Mouse (Mus musculus) liver (tissue): ENCODE data around the gene Elf3.

Experiments used
- DNase-seq: peaks from one replicate; pipeline ENCODE4 v3.0.0-alpha.2; 2020; ENCODE audit warnings: mixed read lengths

Gene Elf3

DNA sequence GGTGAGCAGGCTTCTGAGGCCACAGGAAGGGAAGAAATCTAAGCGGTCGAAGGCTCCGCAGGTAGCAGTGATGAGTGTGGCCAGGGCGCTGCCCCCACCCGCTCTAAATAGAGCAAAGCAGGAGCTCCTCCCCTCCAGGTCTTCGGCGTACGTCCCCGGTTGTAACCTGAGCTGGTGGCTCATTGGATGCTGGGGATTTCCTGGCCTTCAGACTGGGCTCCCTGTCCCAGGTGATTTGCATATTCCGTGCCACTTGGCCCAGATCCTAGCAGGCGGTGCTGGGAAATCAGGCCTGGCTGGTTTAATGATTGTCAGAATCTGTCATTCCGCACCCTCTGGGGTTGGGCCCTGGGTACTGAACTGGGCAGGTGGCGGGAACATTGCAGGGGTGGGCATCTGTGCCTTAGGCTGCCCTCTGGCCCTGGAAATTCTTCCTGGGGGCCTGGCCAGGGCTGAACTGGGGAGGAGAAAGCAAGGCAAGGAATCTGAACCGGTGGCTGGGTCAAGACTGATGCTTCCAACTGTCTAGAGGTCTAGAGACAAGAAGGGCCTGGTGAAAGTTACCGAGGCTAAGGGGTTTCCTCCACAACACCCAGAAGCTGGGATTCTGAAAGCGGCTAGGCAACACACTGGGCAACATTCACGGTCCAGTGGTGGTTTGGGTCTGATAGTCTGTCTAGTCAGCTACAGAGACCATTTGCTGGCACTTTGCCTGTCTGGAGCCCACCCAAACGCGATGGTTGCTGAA, at the start of gene Elf3:
TSS of gene Elf3 (minus strand) at position 189 of the 748 bp plus-strand sequence.
- DNase-seq = peak; percentile 68

DNA sequence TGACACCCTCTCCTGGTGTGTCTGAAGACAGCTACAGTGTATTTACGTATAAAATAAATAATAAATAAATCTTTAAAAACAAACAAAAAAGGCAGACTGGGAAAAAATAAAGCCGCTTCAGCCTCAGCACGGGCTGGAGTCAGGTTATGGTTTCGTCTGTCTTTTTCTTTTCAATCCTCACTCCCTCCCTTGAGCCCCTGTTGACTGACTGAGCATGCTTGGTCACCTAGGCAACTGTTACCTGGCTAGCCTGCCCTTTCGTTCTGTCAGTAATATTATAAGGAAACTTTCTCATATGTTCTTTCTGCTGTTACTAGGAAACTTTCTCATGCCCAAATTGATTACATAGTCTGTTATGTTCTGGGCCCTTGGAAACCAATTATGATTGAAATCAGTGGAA, 32.5 kb upstream of the Elf3 start:
- no peak for DNase-seq

DNA sequence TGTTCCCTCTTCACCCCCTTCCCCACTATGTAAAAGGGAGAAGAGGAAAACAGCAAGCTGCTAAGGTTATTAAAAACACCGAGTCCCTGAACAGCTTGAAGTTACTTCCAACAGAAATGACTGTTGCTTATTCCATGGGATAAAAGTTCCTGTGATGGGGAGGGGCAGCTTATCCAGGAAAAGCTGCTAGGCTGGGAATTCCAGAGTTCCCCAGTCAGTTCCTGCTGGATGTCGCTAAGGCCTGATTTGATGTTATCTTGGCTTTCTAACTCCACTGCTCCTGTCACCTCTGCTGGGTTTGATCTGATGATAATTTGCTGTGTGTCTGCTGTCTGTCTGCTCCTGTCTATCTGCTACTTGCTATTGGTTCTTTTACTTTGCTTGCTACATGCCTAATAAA, 27.9 kb upstream of the Elf3 start:
- DNase-seq = no peak

DNA sequence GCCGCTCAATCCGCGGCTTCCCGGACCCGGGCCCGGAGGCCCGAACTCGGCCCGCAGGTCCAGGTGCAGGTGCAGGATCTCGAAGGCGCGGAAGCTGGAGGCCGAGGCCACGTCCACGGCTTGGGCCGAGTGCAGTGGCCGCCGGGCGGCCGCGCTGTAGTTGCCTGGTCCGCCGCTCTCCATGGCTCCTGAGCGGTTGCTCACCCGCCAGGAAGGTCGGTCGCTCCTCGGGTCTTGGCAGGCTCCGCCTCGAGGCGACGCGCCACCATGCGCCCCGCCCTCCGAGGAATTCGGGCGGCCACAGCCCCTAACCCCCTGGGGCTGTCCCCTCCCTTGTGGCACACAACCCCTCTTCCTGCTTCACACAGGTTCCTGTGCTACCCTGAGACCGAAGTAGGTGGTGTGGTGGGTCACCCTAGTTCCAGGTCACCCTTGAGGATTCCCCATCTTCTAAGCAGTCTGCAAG, 25.5 kb upstream of the Elf3 start, which contains the start of gene Rnpep:
TSS of gene Rnpep (minus strand) at position 259 of the 466 bp plus-strand sequence.
- DNase-seq = peak; percentile 67

DNA sequence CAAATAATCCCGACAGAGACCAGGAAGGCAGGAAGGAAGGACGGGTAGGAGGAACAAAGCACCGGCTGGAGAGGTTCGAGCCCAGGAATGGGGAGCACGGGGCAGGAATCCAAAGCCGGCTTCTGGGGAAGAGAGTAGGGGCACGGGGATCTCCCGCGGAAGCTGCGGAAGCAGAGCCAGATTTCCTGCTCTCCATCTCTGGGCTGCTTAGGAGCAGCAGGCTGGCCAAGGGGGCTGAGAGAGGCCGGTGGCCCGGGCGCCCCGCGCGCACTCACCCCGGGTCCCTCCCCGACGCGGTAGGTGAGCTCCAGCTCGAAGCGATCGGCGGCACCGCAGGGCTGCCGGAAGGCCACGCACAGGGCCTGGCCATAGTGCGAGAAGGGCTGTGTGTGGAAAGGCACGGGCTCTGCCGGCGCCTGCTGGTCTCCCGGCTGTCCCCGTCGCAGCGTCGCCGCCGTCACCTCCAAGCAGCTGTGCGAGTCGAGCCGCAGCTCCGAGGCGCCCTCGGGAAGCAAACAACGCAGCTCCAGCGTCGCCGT, 25.0 kb upstream of the Elf3 start:
- peak; percentile 43 for DNase-seq

DNA sequence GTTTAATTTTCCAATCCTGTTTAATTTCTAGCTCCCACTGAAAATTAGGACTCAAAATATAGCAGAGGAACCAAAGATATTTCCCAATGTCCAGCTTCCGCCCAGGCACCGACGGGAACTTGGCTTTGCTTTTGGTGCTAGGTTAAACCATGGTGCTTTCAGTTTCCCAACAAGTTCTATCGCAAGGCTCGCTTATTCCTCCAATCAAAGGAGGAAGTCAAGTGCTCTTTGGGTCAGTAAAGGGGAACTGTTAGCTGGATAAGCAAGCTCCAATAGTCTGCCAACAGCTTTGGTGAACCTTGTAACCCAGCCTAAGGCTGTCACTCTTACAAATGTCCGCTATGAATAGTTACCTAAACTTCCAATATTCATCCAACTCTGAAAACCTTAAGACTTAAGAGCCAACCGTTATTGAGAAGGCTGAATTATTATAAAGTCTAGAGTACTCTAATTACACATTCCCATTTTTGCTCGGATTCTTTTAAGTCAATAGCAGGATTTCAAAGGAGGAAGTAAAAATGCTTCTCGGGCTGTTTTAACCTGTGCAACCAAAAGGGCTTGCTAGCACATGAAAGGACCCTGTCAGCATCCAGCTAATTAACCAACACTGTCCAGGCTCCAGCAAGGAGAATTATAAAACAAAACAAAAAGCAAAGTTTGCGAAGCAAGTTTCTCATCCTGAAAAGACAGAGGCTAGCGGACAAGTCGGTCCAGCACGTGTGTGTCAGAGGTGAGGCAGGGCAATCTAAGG, 24.3 kb upstream of the Elf3 start:
- no peak for DNase-seq

DNA sequence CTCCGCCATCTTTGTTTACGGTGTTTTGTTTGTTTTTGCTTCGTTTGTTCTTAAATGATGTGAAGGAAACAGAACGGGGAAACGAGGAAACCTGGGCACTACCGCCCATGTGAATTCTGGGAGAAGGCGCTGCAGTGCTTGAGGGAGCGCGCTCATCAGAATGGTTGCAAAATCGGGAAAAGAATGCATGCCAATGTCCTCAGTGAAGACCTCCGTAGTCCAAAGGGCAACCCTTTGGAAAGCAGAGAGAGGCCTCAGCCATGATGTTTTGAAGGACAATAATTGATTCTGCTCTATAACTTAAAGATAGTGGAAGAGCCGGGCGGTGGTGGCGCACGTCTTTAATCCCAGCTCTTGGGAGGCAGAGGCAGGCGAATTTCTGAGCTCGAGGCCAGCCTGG, 23.5 kb upstream of the Elf3 start:
- no peak for DNase-seq

DNA sequence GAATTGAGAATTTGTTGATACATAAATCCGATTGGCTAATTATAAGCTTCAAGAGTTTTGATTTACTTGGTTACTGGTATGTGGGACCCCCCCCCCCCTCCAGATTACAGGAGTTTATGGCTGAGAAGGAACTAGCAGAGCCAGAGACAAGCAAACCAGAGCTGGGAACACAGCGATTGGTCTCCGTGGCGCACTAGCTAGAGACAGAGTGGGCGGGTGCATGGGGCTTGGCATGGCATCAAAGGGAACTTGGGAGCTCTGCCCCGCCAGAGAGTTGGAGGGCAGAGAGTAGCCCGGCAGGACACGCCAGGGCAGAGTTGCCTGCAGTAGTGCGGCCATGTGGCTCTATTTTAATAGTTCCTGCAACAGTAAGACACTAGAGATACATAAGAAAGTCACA, 22.3 kb upstream of the Elf3 start:
- DNase-seq = no peak

DNA sequence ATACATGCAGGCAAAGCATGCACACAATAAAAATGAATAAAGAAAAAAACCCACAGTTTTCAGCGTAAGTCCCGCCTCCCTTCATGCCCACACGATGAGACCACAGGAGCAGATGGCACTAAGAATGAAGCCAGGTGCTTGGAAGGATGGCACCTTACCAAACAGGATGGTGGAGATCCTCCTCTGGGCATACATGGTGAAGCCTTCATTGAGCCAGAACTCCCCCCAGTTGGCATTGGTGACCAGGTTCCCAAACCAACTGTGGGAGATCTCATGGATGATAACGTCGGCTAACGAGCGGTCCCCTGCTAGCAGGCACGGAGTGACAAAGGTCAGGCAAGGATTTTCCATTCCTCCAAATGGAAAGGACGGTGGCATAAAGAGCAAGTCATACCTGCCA, 13.0 kb upstream of the Elf3 start:
- DNase-seq = no peak

DNA sequence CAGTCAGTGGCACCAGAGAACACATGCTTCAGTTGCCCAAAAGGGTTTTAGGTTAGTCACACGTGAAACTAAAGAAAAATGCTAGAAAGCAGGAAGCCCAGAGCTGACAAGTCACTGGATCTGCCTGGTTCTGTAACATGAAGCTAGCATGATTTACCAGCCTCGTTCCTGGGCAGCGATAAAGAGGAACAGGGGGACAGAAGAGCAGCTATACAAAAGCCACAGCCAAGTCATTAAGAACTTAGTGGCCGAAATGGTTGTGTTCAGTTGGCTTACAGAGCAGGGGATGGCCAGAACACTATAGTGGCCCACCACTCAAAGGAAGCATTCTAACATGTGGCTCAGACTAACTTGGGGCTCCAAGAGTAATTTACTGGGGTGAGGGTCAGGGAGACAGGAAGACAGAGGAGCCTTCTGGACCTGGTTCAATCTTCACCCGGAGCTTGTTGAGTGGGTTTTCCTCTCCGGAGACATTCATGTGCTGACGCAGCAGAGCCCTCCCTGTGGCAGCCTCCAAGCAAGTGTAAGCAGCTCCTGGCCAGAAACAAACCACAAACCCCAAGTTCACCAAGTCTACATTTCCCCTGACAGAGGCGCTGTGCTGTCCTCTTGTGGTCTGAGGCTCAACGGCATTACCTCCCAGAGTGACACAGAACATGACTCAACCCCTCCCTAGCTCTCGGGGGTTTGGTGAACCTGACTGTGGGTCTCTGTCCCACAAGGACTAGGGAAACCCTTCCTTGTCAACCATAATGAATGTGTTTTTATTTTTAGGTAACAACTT, 9.5 kb upstream of the Elf3 start:
- peak; percentile 31 for DNase-seq

DNA sequence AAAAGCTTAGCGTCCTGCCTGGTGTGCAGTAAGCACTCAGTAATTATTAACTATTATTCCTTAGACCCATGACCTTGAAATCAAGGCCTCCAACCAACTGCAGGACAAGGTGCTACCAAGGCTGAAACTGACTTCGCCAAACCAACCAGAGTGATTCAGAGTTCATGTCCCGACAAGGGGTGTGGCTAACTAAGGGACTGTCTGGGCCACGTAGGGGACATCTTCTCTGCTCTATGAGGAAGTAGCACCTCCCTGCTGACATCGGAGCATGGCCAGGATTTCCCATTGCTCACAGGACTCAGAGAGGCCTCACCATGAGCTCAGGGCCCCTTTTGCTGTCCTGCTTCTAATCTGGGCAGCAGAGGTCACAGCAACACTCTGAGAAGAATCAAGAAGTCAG, 7.5 kb upstream of the Elf3 start:
- DNase-seq = no peak

DNA sequence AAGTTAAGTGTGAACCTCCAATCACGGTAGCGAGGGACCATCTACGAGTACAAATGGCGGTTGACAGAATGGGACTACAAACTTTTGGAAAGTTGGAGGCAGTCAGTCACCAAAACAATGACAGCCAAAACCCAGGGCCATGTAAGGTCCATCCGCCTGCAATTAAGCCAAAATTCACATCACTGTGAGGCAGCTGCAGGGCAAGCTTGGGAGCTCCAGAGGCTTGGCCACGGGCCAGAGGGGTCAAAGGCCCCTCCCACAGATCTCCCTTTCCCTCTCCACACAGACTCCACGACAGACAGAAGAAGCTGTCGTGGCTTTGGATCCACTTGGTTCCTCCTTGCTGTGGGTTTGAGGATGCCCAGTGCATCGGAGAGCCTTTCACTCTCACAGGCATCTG, 4.9 kb upstream of the Elf3 start:
- DNase-seq = no peak

DNA sequence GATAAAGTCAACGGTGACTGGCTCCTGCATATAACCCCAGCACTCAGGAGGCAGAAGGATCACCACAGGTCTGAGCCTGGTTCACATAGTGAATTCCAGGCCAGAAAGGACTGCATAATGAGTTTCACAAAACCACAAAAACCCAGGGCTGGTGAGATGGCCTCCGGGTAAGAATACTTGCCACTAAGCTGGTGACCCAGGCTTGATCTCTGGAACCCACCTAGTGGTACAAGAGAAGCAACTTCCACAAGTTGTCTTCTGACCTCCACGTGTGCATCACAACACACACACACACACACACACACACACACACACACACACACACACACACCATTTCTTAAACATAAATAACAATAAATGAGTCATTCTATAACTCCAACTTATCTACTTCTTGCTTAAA, 4.0 kb upstream of the Elf3 start:
- DNase-seq = no peak

DNA sequence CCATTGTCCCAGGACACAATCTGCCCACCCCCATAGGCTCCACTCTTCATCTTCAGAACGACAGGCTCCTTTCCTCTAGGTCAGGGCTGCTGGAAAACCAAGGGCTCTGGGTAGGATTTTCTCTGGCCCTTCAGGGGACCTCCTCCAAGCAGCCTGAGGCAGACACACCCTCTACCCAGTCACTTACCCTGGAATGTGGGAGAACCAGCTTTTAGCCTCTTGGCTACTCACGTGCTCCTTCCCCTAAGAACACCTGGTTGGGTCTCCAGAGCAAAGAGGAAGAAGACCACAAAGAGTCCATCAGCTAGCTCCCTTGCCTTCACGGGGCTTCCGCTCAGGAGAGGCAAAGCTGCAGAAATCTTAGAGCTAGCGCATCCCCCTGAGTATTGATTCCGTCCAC, 2.6 kb upstream of the Elf3 start:
- no peak for DNase-seq

DNA sequence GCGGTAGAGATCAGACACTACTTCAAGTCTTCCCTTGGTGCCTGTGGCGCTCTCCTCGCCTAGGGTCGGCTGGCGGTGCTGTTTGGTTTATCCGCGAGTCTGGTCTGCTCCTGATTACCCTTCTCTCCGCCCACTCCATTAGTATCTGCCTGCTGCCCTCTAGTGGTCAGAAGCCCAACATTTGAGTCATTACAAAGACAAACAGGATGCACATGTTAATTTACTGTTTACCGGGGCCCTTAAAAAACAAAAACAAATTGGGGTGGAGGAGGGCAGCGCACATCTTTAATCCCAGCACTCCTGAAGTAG, 714 bp upstream of the Elf3 start:
- peak; percentile 89 for DNase-seq

DNA sequence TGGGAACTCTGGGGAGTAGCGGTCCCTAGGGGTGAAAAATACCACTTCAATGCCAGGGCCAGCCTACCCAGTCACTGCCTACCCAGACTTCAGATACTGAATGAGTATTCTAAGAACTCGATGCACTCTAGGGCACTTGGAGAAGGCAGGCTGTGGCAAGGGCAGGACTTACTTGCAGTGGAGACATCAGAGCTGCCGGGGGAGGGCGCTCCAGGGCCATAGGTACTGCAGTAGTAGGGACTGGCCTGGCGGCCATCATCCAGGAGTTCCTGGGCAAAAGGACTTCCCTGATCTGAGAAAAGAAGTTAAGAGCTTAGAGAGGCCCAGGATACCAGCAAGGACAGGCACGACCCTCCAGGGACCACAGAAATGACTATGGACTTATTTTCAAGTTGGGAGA, 2.1 kb downstream of the Elf3 start:
- no peak for DNase-seq

DNA sequence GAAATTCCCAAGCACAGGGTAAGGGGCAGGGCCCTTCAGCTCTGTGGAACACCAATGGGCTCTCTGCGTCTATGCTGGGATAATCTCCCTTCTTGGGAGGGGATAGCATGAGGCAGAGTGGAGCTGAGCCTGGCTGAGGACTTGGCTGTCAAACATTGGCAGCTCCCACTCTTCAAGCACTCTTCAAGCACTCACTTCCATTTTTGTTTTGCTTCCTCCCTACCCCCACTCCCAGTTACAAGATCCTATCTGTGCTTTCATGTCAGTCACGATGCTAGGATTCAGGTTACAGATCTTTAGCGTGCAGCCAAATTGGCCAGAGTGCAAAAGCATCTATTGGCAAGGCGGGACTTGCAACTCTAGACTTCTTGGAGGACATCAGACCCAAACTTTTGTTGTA, 5.5 kb downstream of the Elf3 start:
- DNase-seq = no peak

DNA sequence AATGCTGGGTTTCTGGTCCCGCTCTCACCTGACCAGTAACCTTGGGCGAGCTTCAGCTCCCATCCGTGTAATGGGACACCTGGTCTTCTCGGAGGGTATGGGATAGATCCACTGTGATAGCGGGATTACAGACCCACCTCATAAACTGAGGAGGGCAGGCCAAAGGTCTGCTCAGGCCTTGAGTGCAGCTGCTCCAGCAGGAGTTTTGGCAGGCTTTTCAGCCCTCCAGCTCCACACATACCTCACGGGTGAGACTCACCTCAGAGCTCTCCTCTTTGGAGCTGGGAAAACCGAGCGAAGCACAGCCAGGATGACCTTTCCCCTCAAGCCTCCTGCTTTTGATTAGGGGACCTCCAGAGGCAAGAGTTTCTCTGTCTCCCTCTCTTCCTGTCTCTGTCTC, 7.0 kb downstream of the Elf3 start:
- DNase-seq = no peak

DNA sequence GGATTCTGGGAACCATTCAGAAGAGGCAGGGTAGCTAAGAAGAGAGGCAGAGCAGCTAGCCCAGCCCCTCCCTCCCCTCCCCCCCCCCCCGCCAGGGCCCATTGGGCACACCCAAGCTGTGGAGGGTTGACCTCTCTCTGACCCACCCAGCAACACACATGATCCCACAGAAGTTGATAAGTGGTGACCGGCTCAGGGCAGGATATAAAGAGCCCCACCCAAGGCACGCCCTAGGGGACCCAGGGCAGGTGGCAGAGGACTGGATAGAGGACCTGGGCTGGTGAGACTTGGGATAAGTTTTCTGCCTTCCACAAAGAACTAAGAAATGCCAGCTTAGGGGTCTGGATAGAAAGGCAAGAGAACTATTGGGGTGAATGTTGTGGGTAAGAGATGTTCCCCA, 7.7 kb downstream of the Elf3 start:
- peak; percentile 86 for DNase-seq

DNA sequence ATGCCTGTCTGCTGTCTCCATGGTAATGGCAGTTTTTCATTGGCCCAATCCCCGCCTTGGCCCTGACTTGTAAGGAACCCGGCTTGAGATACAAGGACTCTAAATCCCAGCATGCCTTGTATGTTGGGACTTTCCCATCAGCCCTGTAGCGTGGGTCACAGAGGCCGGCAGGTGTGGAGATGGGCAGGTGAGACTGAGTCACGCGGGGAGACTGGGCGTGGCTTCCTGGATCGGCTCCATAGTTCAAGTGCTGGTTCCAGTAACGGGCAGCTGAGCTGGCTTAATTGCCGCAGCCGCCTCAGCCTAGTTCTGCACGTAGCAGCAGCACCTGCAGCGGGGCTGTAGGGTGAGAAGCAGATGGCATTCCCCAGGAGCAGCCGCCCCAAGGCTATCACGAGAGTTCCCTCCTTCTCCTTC, 9.9 kb downstream of the Elf3 start:
- peak; percentile 30 for DNase-seq

DNA sequence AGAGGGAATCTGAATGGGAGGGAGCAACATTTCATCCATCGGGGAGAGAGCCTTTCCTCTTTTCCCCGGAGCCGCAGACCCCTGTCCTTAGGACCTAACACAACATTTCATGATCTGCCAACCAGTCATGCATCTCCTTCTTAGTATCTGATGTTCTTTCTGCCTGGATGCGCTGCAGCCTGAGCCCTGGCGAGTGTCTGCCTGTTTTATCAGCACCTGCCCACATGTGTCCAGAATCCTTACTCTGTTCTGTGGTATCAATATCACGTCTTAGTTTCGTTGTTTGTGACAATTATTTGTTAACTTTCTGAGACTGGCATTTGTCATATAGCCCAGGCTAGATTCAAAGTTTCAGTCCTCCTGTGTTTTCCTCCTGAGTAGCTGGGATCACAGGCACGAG, 14.4 kb downstream of the Elf3 start:
- DNase-seq = no peak

DNA sequence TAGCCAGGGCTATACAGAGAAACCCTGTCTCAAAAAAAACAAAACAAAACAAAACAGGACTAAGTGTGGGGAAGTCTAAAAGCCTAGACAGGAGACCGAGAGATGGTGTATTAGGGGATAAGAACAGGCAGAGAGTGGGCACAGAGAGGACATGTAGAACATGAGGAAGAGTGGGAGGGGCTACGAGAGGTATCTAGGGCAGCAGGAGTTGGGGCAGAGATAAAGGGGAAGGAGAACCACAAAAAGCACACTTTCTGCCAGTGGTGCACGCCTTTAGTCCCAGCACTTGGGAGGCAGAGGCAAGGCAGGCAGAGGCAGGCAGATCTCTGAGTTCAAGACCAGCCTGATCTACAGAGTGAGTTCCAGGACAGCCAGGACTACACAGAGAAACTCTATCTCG, 18.2 kb downstream of the Elf3 start:
- peak; percentile 48 for DNase-seq

DNA sequence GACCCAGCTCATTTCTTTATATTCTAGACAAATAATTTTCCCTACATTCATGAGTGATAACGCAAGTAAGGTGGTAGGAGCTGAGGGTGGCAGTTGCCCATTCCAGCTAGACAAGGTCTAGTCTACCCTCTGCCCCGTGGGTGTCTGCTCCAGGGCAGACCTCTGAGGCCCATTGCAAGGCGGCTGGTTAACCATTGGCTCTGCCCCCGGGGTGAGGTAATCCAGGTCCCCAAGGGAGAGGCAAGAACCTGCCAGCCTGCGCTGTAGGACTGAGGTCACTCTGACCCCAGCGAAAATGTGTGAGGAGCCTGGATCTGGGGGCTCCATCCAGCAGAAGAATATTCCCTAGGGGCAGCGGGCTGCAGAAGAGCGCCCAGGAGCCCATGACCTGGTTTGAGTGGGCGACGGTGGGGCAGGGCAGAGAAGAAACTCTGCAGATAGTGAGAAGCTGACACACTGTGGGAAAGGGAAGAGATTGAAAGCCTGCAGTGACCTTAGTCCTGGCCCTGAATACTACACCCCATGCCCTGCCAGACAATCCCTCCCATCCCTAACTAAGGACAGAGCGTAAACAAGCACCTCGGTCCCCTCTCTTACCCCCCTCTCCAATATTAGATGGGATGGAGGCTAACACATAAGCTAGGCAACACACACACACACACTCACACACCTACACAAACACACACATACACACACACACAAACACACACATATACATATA, 21.1 kb downstream of the Elf3 start:
- no peak for DNase-seq
